Mouse (Mus musculus) limb, embryonic 12.5 days (tissue): ENCODE data around the gene Zfp593. TPM values are rescaled to one million over a fixed set of nuclear protein-coding genes. Genes with fewer than 3 reads are reported as not detected.
A peak's percentile ranks its signal among the peaks of the same experiment; 100 is the strongest.
"Not testable (repeated sequence)": the region's sequence is repeated elsewhere in the genome, so short reads cannot be mapped to it uniquely, and the experiment has no call there.

Experiments used
- ATAC-seq: fragments of 200-750 bp; cut with Nextera tagmentation; 2 replicates; pipeline ENCODE4 v1.8.0; 2017; ENCODE audit warnings: low read depth, moderate TSS enrichment; ENCODE audit not compliant: insufficient number of reproducible peaks, insufficient read depth, low FRiP score, low TSS enrichment
- H3K27ac ChIP-seq: fragments of 300-500 bp; sonication (generic); 2 replicates; pipeline ENCODE4 v1.5.1; 2016; ENCODE audit warnings: mild to moderate bottlenecking, moderate library complexity
- H3K27me3 ChIP-seq: fragments of 300-500 bp; sonication (generic); 2 replicates; pipeline ENCODE4 v1.6.1; 2016; ENCODE audit warnings: mild to moderate bottlenecking, moderate library complexity
- H3K36me3 ChIP-seq: fragments of 300-500 bp; sonication (generic); 2 replicates; pipeline ENCODE4 v1.6.1; 2016; ENCODE audit warnings: mild to moderate bottlenecking, moderate library complexity
- H3K4me1 ChIP-seq: fragments of 300-500 bp; sonication (generic); replicated peaks from 2 replicates; pipeline ENCODE4 v1.6.1; 2016
- H3K4me2 ChIP-seq: fragments of 300-500 bp; sonication (generic); 2 replicates; pipeline ENCODE4 v1.6.1; 2016; ENCODE audit warnings: mild to moderate bottlenecking, moderate library complexity
- H3K4me3 ChIP-seq: fragments of 300-500 bp; sonication (generic); replicated peaks from 2 replicates; pipeline ENCODE4 v1.5.1; 2016; ENCODE audit warnings: mild to moderate bottlenecking
- H3K9ac ChIP-seq: fragments of 300-500 bp; sonication (generic); replicated peaks from 2 replicates; pipeline ENCODE4 v1.6.1; 2016; ENCODE audit warnings: mild to moderate bottlenecking, moderate library complexity
- H3K9me3 ChIP-seq: fragments of 300-500 bp; sonication (generic); 2 replicates; pipeline ENCODE4 v1.6.1; 2016; ENCODE audit warnings: mild to moderate bottlenecking, moderate library complexity
- whole genome bisulfite sequencing: fragments of 180-500 bp; shearing (Covaris S2); methylation state at CpG from one replicate; pipeline ENCODE4 v1.1.7; 2016; 5-methylcytosine and 5-hydroxymethylcytosine counted together
- polyA plus RNA-seq: library from polyadenylated mRNA; unstranded; fragments of >200 nt; fragmentation: Nextera tagmentation; extraction: Ambion mirVana; gene quantifications from 2 replicates; pipeline ENCODE4 v1.2.1, GENCODE M21; 2016

Gene Zfp593
- polyA plus RNA-seq, 1 experiment from 2014 or later: 19.2 TPM

GRCm38 (mm10) chr4:134273417-134274345 lies 28.3 kb upstream of the Zfp593 start:
- H3K9me3 ChIP-seq: no peaks in the 10 kb centered on the region
- 4% methylated on average over 14 of the region's 14 CpGs for WGBS
- H3K27me3 ChIP-seq: no peaks in the 10 kb centered on the region
- H3K36me3 ChIP-seq: peaks cover 29% of the 10 kb centered on the region
- peak overlapping the region; percentile 42 for H3K4me2 ChIP-seq
- no peak overlapping the region; the same call in 1 of the 2 replicates for H3K9ac ChIP-seq
- peaks cover 7% of the 10 kb centered on the region; the same call in 1 of the 2 replicates for H3K4me1 ChIP-seq
- ATAC-seq: no peak
- no peak overlapping the region for H3K27ac ChIP-seq
- H3K4me3 ChIP-seq: peak overlapping the region; percentile 16

DNA sequence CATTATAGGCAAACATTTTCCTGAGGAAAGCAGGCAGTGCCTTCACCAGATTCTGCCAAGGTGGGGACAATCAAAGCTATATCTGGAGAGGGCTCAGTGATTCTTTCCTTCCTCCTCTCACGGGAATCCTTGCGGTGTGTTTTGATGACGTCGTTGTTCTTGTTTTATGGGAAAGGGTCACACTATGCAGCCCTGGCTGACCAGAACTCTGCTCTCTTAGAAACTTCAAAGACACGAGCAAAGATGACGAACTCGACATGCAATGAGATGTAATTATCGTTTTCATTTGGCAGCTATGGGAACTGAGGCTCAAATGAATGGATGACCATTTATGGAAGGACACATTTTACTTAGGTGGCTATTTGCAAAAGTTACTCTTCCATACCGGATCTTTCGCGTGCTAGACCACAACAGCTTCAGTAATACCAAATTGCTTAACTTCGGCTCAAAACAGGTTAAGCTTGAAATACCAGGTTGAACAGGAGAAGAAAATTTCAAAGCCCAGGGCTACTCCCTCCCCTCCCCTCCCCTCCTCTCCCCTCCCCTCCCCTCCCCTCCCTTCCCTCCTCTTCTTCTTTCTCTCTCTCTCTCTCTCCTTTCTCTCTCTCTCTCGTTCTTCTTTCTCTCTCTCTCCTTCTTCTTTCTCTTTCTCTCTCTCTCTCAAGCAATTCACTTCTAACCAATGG lies 27.5 kb upstream of the Zfp593 start:
- H3K9me3 ChIP-seq: no peaks in the 10 kb centered on the region
- H3K27me3 ChIP-seq: no peaks in the 10 kb centered on the region
- H3K36me3 ChIP-seq: peaks cover 21% of the 10 kb centered on the region
- ATAC-seq: no peak
- H3K4me2 ChIP-seq: peak overlapping the region; percentile 42
- H3K9ac ChIP-seq: no peak overlapping the region
- H3K4me1 ChIP-seq: peaks cover 7% of the 10 kb centered on the region; the same call in 1 of the 2 replicates
- H3K4me3 ChIP-seq: peak overlapping the region; percentile 16
- H3K27ac ChIP-seq: no peak overlapping the region; the same call in 1 of the 2 replicates
- WGBS: 21% methylated on average over 12 of the region's 13 CpGs

GRCm38 (mm10) chr4:134271979-134272378 lies 26.6 kb upstream of the Zfp593 start:
- no peak overlapping the region for H3K27ac ChIP-seq
- H3K27me3 ChIP-seq: no peaks in the 10 kb centered on the region
- WGBS: 84% methylated on average over 7 of the region's 7 CpGs
- no peaks in the 10 kb centered on the region for H3K9me3 ChIP-seq
- H3K4me2 ChIP-seq: no peak overlapping the region
- no peak overlapping the region for H3K9ac ChIP-seq
- H3K4me3 ChIP-seq: no peak overlapping the region
- peaks cover 7% of the 10 kb centered on the region; the same call in 1 of the 2 replicates for H3K4me1 ChIP-seq
- no peak for ATAC-seq
- peaks cover 12% of the 10 kb centered on the region for H3K36me3 ChIP-seq

DNA sequence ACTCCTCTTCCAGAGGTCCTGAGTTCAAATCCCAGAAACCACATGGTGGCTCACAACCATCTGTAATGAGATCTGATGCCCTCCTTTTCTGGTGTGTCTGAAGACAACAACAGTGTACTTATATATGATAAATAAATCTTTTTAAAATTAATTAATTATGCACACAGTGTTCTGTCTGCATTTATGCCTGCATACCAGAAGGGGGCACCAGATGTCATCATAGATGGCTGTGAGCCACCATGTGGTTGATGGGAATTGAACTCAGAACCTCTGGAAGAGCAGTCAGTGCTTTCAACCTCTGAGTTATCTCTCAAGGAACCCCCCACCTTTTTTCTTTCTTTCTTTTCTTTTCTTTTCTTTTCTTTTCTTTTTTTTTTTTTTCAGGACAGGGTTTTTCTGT lies 24.2 kb upstream of the Zfp593 start:
- not testable (repeated sequence) for H3K36me3 ChIP-seq, H3K4me2 ChIP-seq, H3K9me3 ChIP-seq, H3K27me3 ChIP-seq, H3K4me1 ChIP-seq, ATAC-seq, H3K27ac ChIP-seq, H3K9ac ChIP-seq, H3K4me3 ChIP-seq

GRCm38 (mm10) chr4:134268102-134268655 lies 22.8 kb upstream of the Zfp593 start:
- H3K4me2 ChIP-seq: no peak overlapping the region
- H3K4me1 ChIP-seq: peaks cover 7% of the 10 kb centered on the region; the same call in 1 of the 2 replicates
- H3K9ac ChIP-seq: no peak overlapping the region
- H3K36me3 ChIP-seq: no peaks in the 10 kb centered on the region
- WGBS: 86% methylated on average over 19 of the region's 19 CpGs
- H3K27ac ChIP-seq: no peak overlapping the region
- H3K27me3 ChIP-seq: no peaks in the 10 kb centered on the region
- H3K9me3 ChIP-seq: no peaks in the 10 kb centered on the region
- ATAC-seq: no peak
- no peak overlapping the region for H3K4me3 ChIP-seq

GRCm38 (mm10) chr4:134265860-134266585 lies 20.6 kb upstream of the Zfp593 start:
- Histone ChIP-seq H3K27me3 (no peaks in the 10 kb centered on the region), H3K4me2 (no peak overlapping the region), H3K9ac (no peak overlapping the region), H3K4me3 (no peak overlapping the region), H3K36me3 (no peaks in the 10 kb centered on the region), H3K9me3 (no peaks in the 10 kb centered on the region), H3K4me1 (no peaks in the 10 kb centered on the region), H3K27ac (no peak overlapping the region)
- 66% methylated on average over 9 of the region's 9 CpGs for WGBS
- ATAC-seq: no peak

DNA sequence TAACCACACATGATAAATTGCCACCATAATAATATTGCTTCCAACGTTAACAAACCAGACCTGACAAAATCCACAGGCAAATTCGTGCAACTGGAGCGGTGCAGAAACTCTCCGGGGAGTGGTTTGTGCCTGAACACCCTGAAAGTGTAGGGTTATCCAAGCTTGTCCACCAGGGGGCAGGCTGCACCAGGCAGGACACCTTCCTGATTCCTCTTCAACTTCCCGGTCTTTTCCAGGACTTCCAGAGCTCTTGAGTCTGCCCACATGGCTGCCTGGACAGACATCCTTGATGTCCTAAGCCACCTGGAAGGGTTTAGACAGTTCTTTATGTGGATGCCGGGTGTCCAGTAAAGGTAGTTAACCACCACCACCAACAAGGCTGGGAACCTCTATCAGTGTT lies 17.8 kb upstream of the Zfp593 start:
- 34% methylated on average over 6 of the region's 6 CpGs for WGBS
- H3K9me3 ChIP-seq: no peaks in the 10 kb centered on the region
- no peak overlapping the region for H3K9ac ChIP-seq
- no peak for ATAC-seq
- H3K27me3 ChIP-seq: no peaks in the 10 kb centered on the region
- no peaks in the 10 kb centered on the region for H3K36me3 ChIP-seq
- no peak overlapping the region for H3K4me2 ChIP-seq
- H3K4me1 ChIP-seq: no peaks in the 10 kb centered on the region
- H3K27ac ChIP-seq: no peak overlapping the region
- no peak overlapping the region for H3K4me3 ChIP-seq

DNA sequence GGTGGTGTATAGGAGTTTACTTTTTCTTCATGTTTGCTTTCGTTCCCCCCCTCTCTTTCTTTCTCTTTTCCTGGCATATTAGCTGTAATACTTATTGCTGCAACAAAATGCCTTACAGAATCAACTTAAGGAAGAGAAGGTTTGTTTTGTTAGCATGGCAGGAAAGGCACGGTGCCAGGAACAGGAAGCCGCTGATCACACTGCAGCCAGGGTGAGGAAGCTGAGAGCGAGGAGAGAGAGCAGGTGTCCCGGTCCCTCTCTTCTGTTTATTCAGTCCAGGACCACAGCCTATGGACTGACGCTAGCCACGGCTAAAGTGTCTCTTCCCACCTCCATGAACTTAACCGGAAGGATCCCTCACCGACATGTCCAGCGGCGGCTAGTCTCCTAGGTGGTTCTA lies 13.0 kb upstream of the Zfp593 start:
- peaks cover 30% of the 10 kb centered on the region for H3K4me1 ChIP-seq
- no peak overlapping the region for H3K4me3 ChIP-seq
- H3K4me2 ChIP-seq: no peak overlapping the region
- H3K27ac ChIP-seq: no peak overlapping the region
- H3K27me3 ChIP-seq: peaks cover 21% of the 10 kb centered on the region
- WGBS: 72% methylated on average over 11 of the region's 11 CpGs
- H3K9me3 ChIP-seq: no peaks in the 10 kb centered on the region
- no peak overlapping the region for H3K9ac ChIP-seq
- no peaks in the 10 kb centered on the region for H3K36me3 ChIP-seq
- no peak for ATAC-seq

- no peak overlapping the region for H3K4me2 ChIP-seq
- peaks cover 39% of the 10 kb centered on the region for H3K4me1 ChIP-seq
- no peak overlapping the region for H3K9ac ChIP-seq
- ATAC-seq: no peak
- H3K27me3 ChIP-seq: peaks cover 31% of the 10 kb centered on the region
- H3K9me3 ChIP-seq: no peaks in the 10 kb centered on the region
- H3K36me3 ChIP-seq: no peaks in the 10 kb centered on the region
- WGBS: 15% methylated on average over 11 of the region's 11 CpGs
- 0 out of 2 replicates have a peak overlapping the region, but pooled peaks have one; percentile 56 for H3K27ac ChIP-seq
- no peak overlapping the region for H3K4me3 ChIP-seq
These were observed 12.0 kb upstream of the Zfp593 start for GRCm38 (mm10) chr4:134257198-134258009.
